Mouse (Mus musculus) lung, embryonic 16.5 days (tissue): ENCODE data around the gene Lsamp. TPM values are rescaled to one million over a fixed set of nuclear protein-coding genes. Genes with fewer than 3 reads are reported as not detected.

Experiments used
- ATAC-seq: fragments of 200-750 bp; cut with Nextera tagmentation; 2 replicates; pipeline ENCODE4 v1.8.0; 2017; ENCODE audit warnings: low read depth, mild to moderate bottlenecking, moderate library complexity
- H3K27ac ChIP-seq: fragments of 300-500 bp; sonication (generic); 2 replicates; pipeline ENCODE4 v1.5.1; 2014; ENCODE audit warnings: mild to moderate bottlenecking, control low read depth, low read length
- H3K27me3 ChIP-seq: fragments of 300-500 bp; sonication (generic); 2 replicates; pipeline ENCODE4 v1.6.1; 2014; ENCODE audit warnings: low read depth, low read length, mixed read lengths; ENCODE audit not compliant: control insufficient read depth, insufficient read depth
- H3K36me3 ChIP-seq: fragments of 300-500 bp; sonication (generic); 2 replicates; pipeline ENCODE4 v1.6.1; 2014; ENCODE audit warnings: low read length; ENCODE audit not compliant: control insufficient read depth, insufficient read depth
- H3K4me1 ChIP-seq: fragments of 300-500 bp; sonication (generic); replicated peaks from 2 replicates; pipeline ENCODE4 v1.6.1; 2014; ENCODE audit warnings: low read length, mixed read lengths; ENCODE audit not compliant: control insufficient read depth, insufficient read depth
- H3K4me2 ChIP-seq: fragments of 300-500 bp; sonication (generic); 2 replicates; pipeline ENCODE4 v1.6.1; 2014; ENCODE audit warnings: low read depth, low read length, control low read depth
- H3K4me3 ChIP-seq: fragments of 300-500 bp; sonication (generic); 2 replicates; pipeline ENCODE4 v1.5.1; 2014; ENCODE audit warnings: mild to moderate bottlenecking, low read length, control low read depth
- H3K9ac ChIP-seq: fragments of 300-500 bp; sonication (generic); 2 replicates; pipeline ENCODE4 v1.6.1; 2014; ENCODE audit warnings: low read length, control low read depth
- H3K9me3 ChIP-seq: fragments of 300-500 bp; sonication (generic); 2 replicates; pipeline ENCODE4 v1.6.1; 2016; ENCODE audit warnings: low read length; ENCODE audit not compliant: control insufficient read depth
- WGBS: fragments of 180-500 bp; shearing (Covaris S2); extraction: QIAGEN DNeasy Blood & Tissue Kit; methylation state at CpG from one replicate; pipeline ENCODE4 v1.1.7; 2014; 5-methylcytosine and 5-hydroxymethylcytosine counted together
- polyA plus RNA-seq: library from polyadenylated mRNA; unstranded; fragments of >200 nt; fragmentation: Nextera tagmentation; extraction: Ambion mirVana; gene quantifications from 2 replicates; pipeline ENCODE4 v1.2.1, GENCODE M21; 2015

Gene Lsamp
- polyA plus RNA-seq, 1 experiment from 2014 or later = 1.2 TPM

- WGBS = 47% methylated on average over 2 of the region's 2 CpGs
- Histone ChIP-seq H3K36me3 (no peaks in the 10 kb centered on the region), H3K4me1 (no peaks in the 10 kb centered on the region), H3K9me3 (no peaks in the 10 kb centered on the region), H3K4me3 (no peak overlapping the region), H3K9ac (no peak overlapping the region), H3K4me2 (no peak overlapping the region), H3K27ac (no peak overlapping the region), H3K27me3 (no peaks in the 10 kb centered on the region)
- peak; percentile 56; the same call in 1 of the 2 replicates for ATAC-seq
These were observed 210.7 kb downstream of the Lsamp start for GRCm38 (mm10) chr16:40194839-40195238.

- Histone ChIP-seq H3K9ac (no peak overlapping the region), H3K27me3 (no peaks in the 10 kb centered on the region), H3K4me2 (no peak overlapping the region), H3K4me1 (no peaks in the 10 kb centered on the region), H3K9me3 (no peaks in the 10 kb centered on the region), H3K4me3 (no peak overlapping the region), H3K36me3 (no peaks in the 10 kb centered on the region), H3K27ac (no peak overlapping the region)
- WGBS = 55% methylated on average over 5 of the region's 5 CpGs
- ATAC-seq = no peak
These were observed 244.5 kb downstream of the Lsamp start for GRCm38 (mm10) chr16:40228627-40229026.

GRCm38 (mm10) chr16:40233066-40233465, 248.9 kb downstream of the Lsamp start:
- no peak for ATAC-seq
- no peaks in the 10 kb centered on the region for H3K4me1 ChIP-seq
- WGBS = 57% methylated on average over 2 of the region's 2 CpGs

GRCm38 (mm10) chr16:40234151-40234895, 250.2 kb downstream of the Lsamp start:
- Histone ChIP-seq H3K4me1 (no peaks in the 10 kb centered on the region), H3K27me3 (no peaks in the 10 kb centered on the region), H3K27ac (no peak overlapping the region), H3K36me3 (no peaks in the 10 kb centered on the region), H3K4me3 (no peak overlapping the region), H3K9me3 (no peaks in the 10 kb centered on the region), H3K9ac (no peak overlapping the region), H3K4me2 (no peak overlapping the region)
- 69% methylated on average over 13 of the region's 13 CpGs for WGBS
- ATAC-seq = no peak

More at GRCm38 (mm10) chr16:40233066-40233465, 248.9 kb downstream of the Lsamp start:
- no peak overlapping the region for H3K4me2 ChIP-seq
- no peaks in the 10 kb centered on the region for H3K27me3 ChIP-seq
- no peak overlapping the region for H3K9ac ChIP-seq
- no peak overlapping the region for H3K27ac ChIP-seq
- H3K9me3 ChIP-seq = no peaks in the 10 kb centered on the region
- no peaks in the 10 kb centered on the region for H3K36me3 ChIP-seq
- H3K4me3 ChIP-seq = no peak overlapping the region

GRCm38 (mm10) chr16:40271859-40272258, 287.7 kb downstream of the Lsamp start:
- ATAC-seq = no peak
- 70% methylated on average over 3 of the region's 3 CpGs for whole genome bisulfite sequencing
- Histone ChIP-seq H3K27ac (no peak overlapping the region), H3K9me3 (no peaks in the 10 kb centered on the region), H3K27me3 (no peaks in the 10 kb centered on the region), H3K9ac (no peak overlapping the region), H3K36me3 (no peaks in the 10 kb centered on the region), H3K4me3 (no peak overlapping the region), H3K4me2 (no peak overlapping the region), H3K4me1 (no peaks in the 10 kb centered on the region)

- ATAC-seq = no peak
These were observed 306.0 kb downstream of the Lsamp start for GRCm38 (mm10) chr16:40290132-40290531.

GRCm38 (mm10) chr16:40294296-40294882, 310.2 kb downstream of the Lsamp start:
- WGBS = 74% methylated on average over 4 of the region's 4 CpGs
- Histone ChIP-seq H3K9ac (no peak overlapping the region), H3K4me2 (no peak overlapping the region), H3K27me3 (no peaks in the 10 kb centered on the region), H3K27ac (no peak overlapping the region), H3K4me1 (no peaks in the 10 kb centered on the region), H3K4me3 (no peak overlapping the region), H3K9me3 (no peaks in the 10 kb centered on the region), H3K36me3 (no peaks in the 10 kb centered on the region)
- ATAC-seq = no peak

More at GRCm38 (mm10) chr16:40290132-40290531, 306.0 kb downstream of the Lsamp start:
- Histone ChIP-seq H3K9me3 (no peaks in the 10 kb centered on the region), H3K36me3 (no peaks in the 10 kb centered on the region), H3K4me3 (no peak overlapping the region), H3K9ac (no peak overlapping the region), H3K27ac (no peak overlapping the region), H3K4me1 (no peaks in the 10 kb centered on the region), H3K27me3 (no peaks in the 10 kb centered on the region), H3K4me2 (no peak overlapping the region)
- 59% methylated on average over 4 of the region's 4 CpGs for WGBS

GRCm38 (mm10) chr16:40295240-40295639, 311.1 kb downstream of the Lsamp start:
- H3K27ac ChIP-seq = no peak overlapping the region
- H3K9me3 ChIP-seq = no peaks in the 10 kb centered on the region
- H3K36me3 ChIP-seq = no peaks in the 10 kb centered on the region
- no peak for ATAC-seq
- H3K4me1 ChIP-seq = no peaks in the 10 kb centered on the region
- no peak overlapping the region for H3K4me3 ChIP-seq
- no peak overlapping the region for H3K9ac ChIP-seq
- H3K27me3 ChIP-seq = no peaks in the 10 kb centered on the region
- H3K4me2 ChIP-seq = no peak overlapping the region
- WGBS = 81% methylated on average over 7 of the region's 7 CpGs

GRCm38 (mm10) chr16:40307666-40308065, 323.5 kb downstream of the Lsamp start:
- Histone ChIP-seq H3K27me3 (no peaks in the 10 kb centered on the region), H3K9me3 (no peaks in the 10 kb centered on the region), H3K4me3 (no peak overlapping the region), H3K27ac (no peak overlapping the region), H3K36me3 (no peaks in the 10 kb centered on the region), H3K4me1 (no peaks in the 10 kb centered on the region), H3K9ac (no peak overlapping the region), H3K4me2 (no peak overlapping the region)
- 54% methylated on average over 2 of the region's 2 CpGs for WGBS
- no peak for ATAC-seq
